Mouse (Mus musculus): ENCODE measurements at regions not wholly inside any gene's neighbourhood (a gene's known extent, or its start where the extent isn't known, plus 50 kb on each side); places are given as distances from the start of the nearest gene placed in this dataset.
"Not testable (repeated sequence)": the region's sequence is repeated elsewhere in the genome, so short reads cannot be mapped to it uniquely, and the experiment has no call there.

DNA sequence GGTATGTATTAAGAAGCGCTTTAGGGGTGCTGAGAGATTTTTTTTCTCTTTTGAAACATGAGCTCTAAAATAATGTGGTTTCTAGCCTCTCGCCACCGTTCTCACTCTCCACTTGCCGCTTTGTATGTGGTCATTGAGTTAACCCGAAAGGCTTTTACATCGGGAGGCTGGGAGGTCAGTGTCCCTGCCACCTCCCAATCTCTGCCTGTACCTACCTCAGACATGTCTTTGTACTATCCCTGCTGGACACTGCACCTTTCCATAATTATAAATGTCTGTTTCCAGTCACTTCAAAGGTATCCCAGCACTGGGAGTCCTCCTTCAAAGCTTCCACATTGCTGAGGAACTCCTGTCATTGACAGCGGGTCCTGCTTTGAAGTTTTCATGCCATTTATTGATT lies 347.6 kb upstream of the Tbc1d2b start:
- no peak for ATAC-seq

DNA sequence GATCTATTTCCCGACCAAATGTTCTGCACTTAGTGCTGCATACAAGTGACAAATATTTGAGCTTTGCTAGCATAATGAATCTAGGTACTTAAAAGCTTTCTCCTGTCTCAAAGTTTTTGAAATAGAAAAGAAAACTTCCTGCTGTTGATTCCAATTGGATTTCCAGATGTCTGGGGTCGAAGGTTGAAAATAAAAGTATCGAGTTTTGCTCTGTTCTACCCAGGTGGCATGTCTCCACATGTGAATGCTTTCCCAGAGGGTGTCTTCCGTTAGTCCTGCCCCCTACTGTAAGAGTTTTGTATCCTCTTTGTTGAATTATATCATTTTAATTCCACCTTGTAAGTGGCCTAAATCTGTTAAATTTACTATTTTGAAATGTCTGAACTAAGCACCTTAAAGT lies 327.3 kb upstream of the Tbc1d2b start:
- ATAC-seq = no peak

DNA sequence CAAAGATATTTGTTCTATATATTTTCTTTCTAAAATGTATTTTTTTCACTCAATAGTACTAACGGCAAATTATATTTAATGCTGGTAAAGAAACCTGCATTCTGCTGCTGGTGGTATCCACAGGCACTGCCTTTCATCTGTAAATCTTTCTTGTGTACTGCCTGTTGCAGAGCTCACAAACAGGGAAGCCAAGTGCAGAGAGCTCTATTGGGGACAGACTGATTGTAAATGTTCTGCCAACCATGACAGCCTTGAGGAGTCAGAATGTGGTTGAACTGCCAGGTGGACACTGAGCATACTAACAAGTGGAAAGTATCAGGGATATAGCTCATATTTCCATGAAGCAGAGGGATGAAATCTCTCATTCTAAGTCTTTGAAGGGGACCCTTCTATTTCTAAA lies 286.1 kb upstream of the Tbc1d2b start:
- no peak for ATAC-seq

DNA sequence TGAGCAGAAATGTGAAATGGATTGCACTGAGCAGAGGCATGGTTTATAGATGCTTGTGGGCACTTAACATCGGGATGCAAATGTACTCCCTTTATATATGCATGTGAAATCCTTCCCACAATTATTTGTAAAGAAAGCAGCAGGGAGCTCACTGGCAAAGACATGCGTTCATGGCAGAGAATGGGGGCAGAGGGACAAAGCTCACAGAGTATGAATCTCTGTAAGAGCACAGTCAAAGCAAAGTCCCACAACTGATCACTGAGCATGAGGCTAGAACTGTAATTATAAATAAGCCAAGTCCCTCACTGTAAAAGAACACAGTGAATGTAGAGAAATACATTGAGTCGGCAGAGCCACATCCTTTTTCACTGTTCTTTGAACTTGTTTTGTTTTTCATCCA lies 285.6 kb upstream of the Tbc1d2b start:
- no peak for ATAC-seq

DNA sequence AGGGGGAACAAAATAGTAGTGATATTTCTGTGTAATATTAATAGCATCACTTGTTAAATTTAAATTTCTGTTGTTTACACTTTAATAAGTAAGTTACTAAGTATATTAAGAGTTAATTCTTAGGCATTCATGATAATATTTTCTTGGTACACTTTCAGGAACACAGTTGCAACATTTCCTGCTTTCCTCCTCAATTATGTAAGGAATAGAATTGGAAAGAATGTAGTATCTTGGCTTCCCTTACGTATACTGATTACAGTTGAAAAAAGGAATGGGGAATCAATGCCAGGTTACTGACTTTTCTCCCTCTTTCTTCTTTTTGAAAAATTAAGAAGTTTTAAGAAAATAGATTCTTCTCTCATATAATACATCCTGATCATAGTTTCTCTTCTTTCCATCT lies 277.3 kb upstream of the Tbc1d2b start:
- ATAC-seq = no peak

GRCm38 (mm10) chr9:90546720-90547119 lies 276.1 kb upstream of the Tbc1d2b start:
- no peak for ATAC-seq

DNA sequence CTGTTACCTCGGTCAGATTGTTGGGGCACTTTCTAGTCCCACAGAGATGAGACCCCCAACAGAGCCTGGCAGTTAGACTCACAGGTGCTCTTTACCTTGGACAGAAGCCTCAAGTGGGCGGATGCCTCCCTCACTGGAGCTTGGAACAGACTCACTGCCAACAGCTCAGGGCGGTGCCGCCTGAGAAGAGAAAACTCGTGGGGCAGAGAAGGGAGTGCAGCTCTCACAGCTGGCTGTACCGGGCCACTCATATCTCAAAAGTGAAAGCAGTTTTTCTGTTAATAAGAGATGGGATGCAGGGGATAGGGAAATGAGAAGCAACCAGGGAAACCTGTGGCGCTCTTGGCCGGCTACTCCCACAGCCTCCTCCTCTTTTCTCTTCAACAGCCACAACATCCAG lies 267.1 kb upstream of the Tbc1d2b start:
- not testable (repeated sequence) for ATAC-seq

DNA sequence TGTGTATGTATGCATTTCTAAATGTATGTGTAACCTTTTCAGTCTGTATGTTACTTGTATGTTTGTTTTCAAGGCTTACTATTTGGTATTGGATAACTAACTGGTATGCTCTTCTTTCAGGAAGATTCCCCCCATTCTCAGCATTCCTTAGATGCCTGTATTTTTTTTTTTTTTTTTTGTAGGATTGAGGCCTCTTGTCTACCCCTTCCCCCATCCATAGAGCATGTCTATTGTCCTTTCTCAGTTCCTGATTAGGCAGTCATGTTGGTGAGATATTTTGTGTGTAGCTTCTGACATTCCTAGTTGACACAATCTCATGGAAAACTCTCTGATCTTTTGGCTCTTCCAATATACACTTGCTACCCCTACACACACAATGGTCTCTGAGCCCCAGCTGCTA lies 262.8 kb upstream of the Tbc1d2b start:
- ATAC-seq = no peak

DNA sequence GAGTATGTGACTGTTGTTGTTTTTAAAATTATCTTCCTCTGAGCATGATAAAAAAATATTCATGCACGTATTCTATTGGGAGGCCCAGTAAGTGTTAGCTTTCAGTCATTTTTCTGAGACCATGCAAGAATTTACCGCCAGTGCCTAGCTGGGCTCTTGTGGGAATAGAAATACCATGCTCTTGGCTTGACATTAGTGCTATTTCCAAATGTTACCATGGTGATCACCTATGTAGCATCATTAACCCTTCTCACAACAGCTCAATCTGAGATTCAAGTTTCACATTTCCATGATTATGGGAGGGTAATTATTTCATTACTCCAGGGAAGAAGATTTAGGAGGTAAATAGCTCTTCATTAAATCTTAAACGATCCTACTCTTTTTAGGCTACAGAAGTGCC lies 250.6 kb upstream of the Tbc1d2b start:
- ATAC-seq = no peak

- no peak for ATAC-seq
These were observed 224.3 kb upstream of the Tbc1d2b start for GRCm38 (mm10) chr9:90494888-90495287.

DNA sequence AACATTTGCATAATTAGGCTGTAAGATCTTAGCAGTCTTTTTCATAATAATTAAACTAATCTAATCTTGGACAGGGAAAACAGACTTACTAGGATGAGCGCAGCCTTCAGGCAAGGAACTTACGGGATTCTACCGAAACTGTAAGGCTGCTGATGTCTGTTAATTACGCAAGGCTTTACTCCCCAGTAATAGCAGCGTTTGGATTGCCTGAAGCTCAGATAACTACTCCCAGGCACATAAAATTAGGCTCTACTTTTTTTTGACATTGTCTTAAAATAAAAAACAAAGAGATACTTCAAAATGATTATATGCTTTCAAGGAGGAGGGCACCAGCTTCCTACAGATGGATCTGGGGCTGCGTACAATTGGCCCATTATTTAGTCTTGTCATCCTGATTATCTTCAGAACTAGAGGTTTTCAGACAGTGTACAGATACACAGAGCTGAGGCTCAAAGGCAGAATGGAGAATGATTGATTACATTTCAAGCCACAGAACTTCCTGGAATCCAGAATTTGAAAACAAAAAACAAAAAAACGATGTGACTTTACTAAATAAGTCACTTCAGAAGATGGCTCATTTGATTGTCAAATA lies 220.1 kb upstream of the Tbc1d2b start:
- ATAC-seq = no peak

GRCm38 (mm10) chr9:90450579-90450978 lies 180.0 kb upstream of the Tbc1d2b start:
- no peak for ATAC-seq

DNA sequence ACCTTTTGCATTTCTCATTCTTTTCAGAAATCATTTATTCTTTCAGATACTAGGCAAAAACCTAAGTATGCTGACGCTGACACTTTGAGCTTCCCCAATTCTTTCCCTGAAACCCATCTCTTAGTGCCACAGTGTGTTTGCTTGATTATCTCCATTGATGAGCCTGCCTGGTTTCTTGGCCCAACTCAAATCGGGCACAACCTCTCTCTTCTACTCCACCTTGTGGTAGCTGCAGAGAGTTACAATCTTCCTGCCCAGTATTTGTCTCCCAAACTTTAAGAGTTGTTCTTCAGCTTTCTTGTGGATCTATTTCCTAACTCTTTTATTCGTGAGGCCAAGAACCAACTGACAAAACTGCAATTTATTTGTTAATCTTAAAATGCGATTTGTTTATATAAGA lies 176.4 kb upstream of the Tbc1d2b start:
- ATAC-seq = peak; percentile 70

GRCm38 (mm10) chr9:90434902-90435301 lies 164.3 kb upstream of the Tbc1d2b start:
- ATAC-seq = no peak

GRCm38 (mm10) chr9:90430898-90431297 lies 160.3 kb upstream of the Tbc1d2b start:
- ATAC-seq = no peak

GRCm38 (mm10) chr9:90421662-90422061 lies 151.1 kb upstream of the Tbc1d2b start:
- ATAC-seq = no peak

- no peak for ATAC-seq
These were observed 149.3 kb upstream of the Tbc1d2b start for GRCm38 (mm10) chr9:90419762-90420541.

- ATAC-seq = peak; percentile 60
These were observed 138.2 kb upstream of the Tbc1d2b start for GRCm38 (mm10) chr9:90408789-90409188.

DNA sequence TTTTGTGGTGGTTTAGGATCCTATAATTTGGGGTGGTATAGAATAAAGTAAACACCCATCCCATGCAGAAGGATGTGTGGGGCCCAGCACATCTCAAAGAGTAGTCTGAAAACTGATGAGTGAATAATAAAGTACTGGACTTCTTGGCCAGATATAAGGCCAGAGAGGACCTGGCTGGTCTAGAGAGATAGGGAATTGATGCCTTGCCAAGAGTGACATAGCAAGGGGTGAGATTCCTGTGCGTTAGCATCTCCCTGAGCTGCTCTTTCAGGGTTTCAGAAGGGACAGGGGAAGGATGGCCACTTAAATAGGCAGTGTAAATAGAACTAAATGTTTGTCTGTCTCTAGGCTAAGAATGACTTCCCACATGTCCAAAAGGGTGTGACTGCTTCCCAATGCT lies 137.0 kb upstream of the Tbc1d2b start:
- no peak for ATAC-seq

GRCm38 (mm10) chr9:90388401-90388800 lies 117.8 kb upstream of the Tbc1d2b start:
- no peak for ATAC-seq

- no peak for ATAC-seq
These were observed 114.4 kb upstream of the Tbc1d2b start for GRCm38 (mm10) chr9:90385047-90385446.

DNA sequence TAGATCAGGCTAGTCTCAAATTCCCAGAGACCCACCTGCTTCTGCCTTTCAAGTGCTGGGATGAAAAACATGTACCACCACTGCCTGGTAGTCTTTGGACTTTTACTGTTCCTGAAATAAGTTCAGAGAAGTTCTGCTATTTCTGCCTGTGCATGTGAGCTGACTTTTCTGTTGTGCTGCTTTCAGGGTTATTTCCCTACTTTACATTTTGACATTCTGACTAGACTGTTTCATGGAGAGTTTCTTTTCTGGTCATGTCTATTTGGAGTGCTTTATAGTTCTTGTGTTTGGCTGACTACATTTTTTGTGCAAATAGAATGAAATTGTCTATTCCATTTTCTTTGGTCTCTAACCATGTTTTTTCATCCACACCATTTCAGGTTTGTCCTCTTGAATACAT lies 109.5 kb upstream of the Tbc1d2b start:
- ATAC-seq = no peak

GRCm38 (mm10) chr9:90369568-90369967 lies 99.0 kb upstream of the Tbc1d2b start:
- ATAC-seq = no peak

- ATAC-seq = no peak
These were observed 97.1 kb upstream of the Tbc1d2b start for GRCm38 (mm10) chr9:90367745-90368144.

DNA sequence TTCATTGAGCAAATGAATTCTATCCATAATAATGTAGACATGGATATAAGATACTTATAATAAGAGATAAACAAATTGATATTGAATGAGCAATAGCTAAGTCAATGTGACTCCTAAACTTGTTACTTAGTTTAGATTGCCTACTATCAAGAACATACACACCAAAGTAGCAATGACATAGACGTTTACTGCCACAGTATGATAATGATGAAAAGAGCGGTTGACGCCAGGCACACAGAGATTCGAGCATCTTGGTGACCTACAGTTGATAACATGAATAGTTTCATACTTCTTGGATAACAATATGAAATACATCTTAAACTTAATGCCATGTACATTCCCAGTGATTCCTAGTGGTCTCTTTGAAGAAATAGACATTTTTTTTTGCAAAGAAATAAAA lies 55.9 kb upstream of the Tbc1d2b start:
- ATAC-seq = no peak

Data from inflammation-experienced regulatory T-cells, adult 6 months (primary cell).